Mouse (Mus musculus): Measurements from ENCODE around the gene Trim11. TPM values are rescaled to one million over a fixed set of nuclear protein-coding genes. Genes with fewer than 3 reads are reported as not detected.
A peak's percentile ranks its signal among the peaks of the same experiment; 100 is the strongest.

Trim11 gene
- total and polyA plus RNA-seq, 3 experiments: 11.9 to 19.4 (median 14.0) TPM

GRCm38 (mm10) chr11:58959186-58959825, 18.6 kb upstream of the Trim11 start:
- Histone ChIP-seq H3K4me1 (ENCODE audit: control insufficient read depth, insufficient read depth, low read length) (peaks cover 9% of the 10 kb centered on the region), H3K36me3 (ENCODE audit: control insufficient read depth, insufficient read depth, low read length) (peaks cover 8% of the 10 kb centered on the region), H3K4me3 (peak overlapping the region; percentile 64), H3K9ac (ENCODE audit: low read depth, low read length) (no peak overlapping the region), H3K27me3 (ENCODE audit: control insufficient read depth, insufficient read depth, low read length) (peaks cover 4% of the 10 kb centered on the region; the same call in 1 of the 2 replicates), H3K27ac (no peak overlapping the region; the same call in 1 of the 2 replicates), H3K79me2 (replicated peaks; ENCODE audit: control insufficient read depth, insufficient read depth, low read length) (no peaks in the 10 kb centered on the region)
- DNase-seq: no peak
- WGBS: 33% methylated on average over 15 of the region's 15 CpGs
- TF ChIP-seq POLR2A (IDR thresholded peaks at IDR 0.05; ENCODE audit: insufficient read depth, low read depth, low read length) (no peak), CTCF (IDR thresholded peaks at IDR 0.05) (no peak), EP300 (IDR thresholded peaks at IDR 0.05; ENCODE audit: insufficient read depth, low read depth, low read length) (no peak)
- intact Hi-C loops (cut with DNase I): no loop called here

GRCm38 (mm10) chr11:58959921-58960465, 17.9 kb upstream of the Trim11 start:
- TF ChIP-seq POLR2A (IDR thresholded peaks at IDR 0.05; ENCODE audit: insufficient read depth, low read depth, low read length) (0 out of 2 replicates have a peak, but pooled peaks have one; percentile 20), EP300 (IDR thresholded peaks at IDR 0.05; ENCODE audit: insufficient read depth, low read depth, low read length) (no peak), CTCF (IDR thresholded peaks at IDR 0.05) (peak; percentile 43)
- peaks cover 8% of the 10 kb centered on the region for H3K36me3 ChIP-seq (ENCODE audit: control insufficient read depth, insufficient read depth, low read length)
- intact Hi-C loops (cut with DNase I): no loop called here
- DNase-seq: peak; percentile 75 to 86
- H3K4me3 ChIP-seq: peak overlapping the region; percentile 64
- peaks cover 4% of the 10 kb centered on the region; the same call in 1 of the 2 replicates for H3K27me3 ChIP-seq (ENCODE audit: control insufficient read depth, insufficient read depth, low read length)
- H3K27ac ChIP-seq: peak overlapping the region; percentile 27
- no peaks in the 10 kb centered on the region for H3K79me2 ChIP-seq (replicated peaks; ENCODE audit: control insufficient read depth, insufficient read depth, low read length)
- under 1% methylated on average over 40 of the region's 40 CpGs for WGBS
- H3K4me1 ChIP-seq (ENCODE audit: control insufficient read depth, insufficient read depth, low read length): peaks cover 9% of the 10 kb centered on the region
- H3K9ac ChIP-seq (ENCODE audit: low read depth, low read length): peak overlapping the region; percentile 61

- no peak overlapping the region for H3K9ac ChIP-seq (ENCODE audit: low read depth, low read length)
- H3K27ac ChIP-seq: no peak overlapping the region
- no peak for DNase-seq
- no peaks in the 10 kb centered on the region for H3K79me2 ChIP-seq (replicated peaks; ENCODE audit: control insufficient read depth, insufficient read depth, low read length)
- WGBS: 60% methylated on average over 50 of the region's 50 CpGs
- TF ChIP-seq EP300 (IDR thresholded peaks at IDR 0.05; ENCODE audit: insufficient read depth, low read depth, low read length) (no peak), CTCF (IDR thresholded peaks at IDR 0.05) (no peak), POLR2A (IDR thresholded peaks at IDR 0.05; ENCODE audit: insufficient read depth, low read depth, low read length) (no peak)
- H3K27me3 ChIP-seq (ENCODE audit: control insufficient read depth, insufficient read depth, low read length): peaks cover 4% of the 10 kb centered on the region; the same call in 1 of the 2 replicates
- H3K4me3 ChIP-seq: no peak overlapping the region
- intact Hi-C loops (cut with DNase I): no loop called here
- peaks cover 9% of the 10 kb centered on the region for H3K4me1 ChIP-seq (ENCODE audit: control insufficient read depth, insufficient read depth, low read length)
- peaks cover 2% of the 10 kb centered on the region for H3K36me3 ChIP-seq (ENCODE audit: control insufficient read depth, insufficient read depth, low read length)
Measured at GRCm38 (mm10) chr11:58961364-58962177, 16.3 kb upstream of the Trim11 start.

GRCm38 (mm10) chr11:58963543-58963942, 14.3 kb upstream of the Trim11 start:
- TF ChIP-seq EP300 (IDR thresholded peaks at IDR 0.05; ENCODE audit: insufficient read depth, low read depth, low read length) (no peak), POLR2A (IDR thresholded peaks at IDR 0.05; ENCODE audit: insufficient read depth, low read depth, low read length) (no peak), CTCF (IDR thresholded peaks at IDR 0.05) (no peak)
- intact Hi-C loops (cut with DNase I): no loop called here
- Histone ChIP-seq H3K79me2 (replicated peaks; ENCODE audit: control insufficient read depth, insufficient read depth, low read length) (no peaks in the 10 kb centered on the region), H3K27me3 (ENCODE audit: control insufficient read depth, insufficient read depth, low read length) (peaks cover 4% of the 10 kb centered on the region; the same call in 1 of the 2 replicates), H3K9ac (ENCODE audit: low read depth, low read length) (no peak overlapping the region), H3K27ac (no peak overlapping the region), H3K4me1 (ENCODE audit: control insufficient read depth, insufficient read depth, low read length) (peaks cover 2% of the 10 kb centered on the region), H3K4me3 (no peak overlapping the region), H3K36me3 (ENCODE audit: control insufficient read depth, insufficient read depth, low read length) (no peaks in the 10 kb centered on the region)
- 39% methylated on average over 17 of the region's 17 CpGs for WGBS
- no peak for DNase-seq

- no peak overlapping the region for H3K27ac ChIP-seq
- H3K9ac ChIP-seq (ENCODE audit: low read depth, low read length): no peak overlapping the region
- H3K79me2 ChIP-seq (replicated peaks; ENCODE audit: control insufficient read depth, insufficient read depth, low read length): no peaks in the 10 kb centered on the region
- H3K4me3 ChIP-seq: no peak overlapping the region
- peaks cover 4% of the 10 kb centered on the region; the same call in 1 of the 2 replicates for H3K27me3 ChIP-seq (ENCODE audit: control insufficient read depth, insufficient read depth, low read length)
- intact Hi-C loops (cut with DNase I): no loop called here
- H3K4me1 ChIP-seq (ENCODE audit: control insufficient read depth, insufficient read depth, low read length): peaks cover 2% of the 10 kb centered on the region
- no peaks in the 10 kb centered on the region for H3K36me3 ChIP-seq (ENCODE audit: control insufficient read depth, insufficient read depth, low read length)
- TF ChIP-seq POLR2A (IDR thresholded peaks at IDR 0.05; ENCODE audit: insufficient read depth, low read depth, low read length) (no peak), EP300 (IDR thresholded peaks at IDR 0.05; ENCODE audit: insufficient read depth, low read depth, low read length) (no peak)
- no peak for DNase-seq
- WGBS: 83% methylated on average over 7 of the region's 7 CpGs
Measured at GRCm38 (mm10) chr11:58964216-58964615, 13.7 kb upstream of the Trim11 start.

Measured in heart, adult 2 months (tissue).